Mouse (Mus musculus) liver, adult 2 months (tissue): Measurements from ENCODE around the gene Wdr86. TPM values are rescaled to one million over a fixed set of nuclear protein-coding genes. Genes with fewer than 3 reads are reported as not detected.

Experiments used
- DNase-seq: peaks from one replicate; pipeline ENCODE4 v3.0.0-alpha.2; 2011; ENCODE audit warnings: low read depth, low spot score; ENCODE audit errors: extremely low read depth
- H3K27ac ChIP-seq: fragments of 200-500 bp; replicated peaks from 2 replicates; pipeline ENCODE4 v1.5.1; 2012; ENCODE audit warnings: low read depth, mild to moderate bottlenecking, control low read depth, inconsistent platforms, low read length; ENCODE audit not compliant: insufficient read depth
- H3K27me3 ChIP-seq: fragments of 200-500 bp; 2 replicates; pipeline ENCODE4 v1.6.1; 2012; ENCODE audit warnings: mild to moderate bottlenecking, moderate library complexity, low read length, inconsistent platforms; ENCODE audit not compliant: control insufficient read depth, insufficient read depth
- H3K36me3 ChIP-seq: fragments of 200-500 bp; 2 replicates; pipeline ENCODE4 v1.6.1; 2012; ENCODE audit warnings: low read length, inconsistent platforms; ENCODE audit not compliant: control insufficient read depth, insufficient read depth
- H3K4me1 ChIP-seq: fragments of 200-500 bp; 2 replicates; pipeline ENCODE4 v1.6.1; 2011; ENCODE audit warnings: low read length; ENCODE audit not compliant: control insufficient read depth, insufficient read depth
- H3K4me3 ChIP-seq: fragments of 200-500 bp; 2 replicates; pipeline ENCODE4 v1.5.1; 2011; ENCODE audit warnings: low read depth, mild to moderate bottlenecking, control low read depth, low read length, moderate library complexity; ENCODE audit not compliant: insufficient read depth
- H3K79me2 ChIP-seq: fragments of 200-500 bp; 2 replicates; pipeline ENCODE4 v1.6.1; 2012; ENCODE audit warnings: inconsistent platforms, mild to moderate bottlenecking, low read length, moderate library complexity; ENCODE audit not compliant: control insufficient read depth, insufficient read depth
- H3K9ac ChIP-seq: fragments of 200-500 bp; 2 replicates; pipeline ENCODE4 v1.6.1; 2012; ENCODE audit warnings: low read depth, mild to moderate bottlenecking, control low read depth, inconsistent platforms, low read length
- CTCF ChIP-seq: fragments of 200-500 bp; IDR thresholded peaks from 2 replicates; pipeline ENCODE4 v1.5.1; 2011; ENCODE audit warnings: low read depth, low read length, control low read depth
- POLR2A ChIP-seq: fragments of 200-500 bp; IDR thresholded peaks from 2 replicates; pipeline ENCODE4 v1.6.1; 2011; ENCODE audit warnings: low read length, control low read depth; ENCODE audit not compliant: insufficient read depth; ENCODE audit errors: extremely low read depth
- WGBS: fragments of 180-500 bp; shearing (Covaris S2); methylation state at CpG from one replicate; pipeline ENCODE4 v1.1.7; 2018; 5-methylcytosine and 5-hydroxymethylcytosine counted together
- polyA plus RNA-seq: library from polyadenylated mRNA; depleted of rRNA; stranded (reverse); fragments of >200 nt; gene quantifications from 2 replicates; pipeline ENCODE4 v1.2.3, GENCODE M21; 2012
- total RNA-seq: library from RNA; depleted of rRNA; stranded (reverse); fragments of >200 nt; gene quantifications from 2 replicates; pipeline ENCODE4 v1.2.3, GENCODE M21; 2014

The Wdr86 gene
- total and polyA plus RNA-seq, 2 experiments = 0.28 to 1.0 TPM

DNA sequence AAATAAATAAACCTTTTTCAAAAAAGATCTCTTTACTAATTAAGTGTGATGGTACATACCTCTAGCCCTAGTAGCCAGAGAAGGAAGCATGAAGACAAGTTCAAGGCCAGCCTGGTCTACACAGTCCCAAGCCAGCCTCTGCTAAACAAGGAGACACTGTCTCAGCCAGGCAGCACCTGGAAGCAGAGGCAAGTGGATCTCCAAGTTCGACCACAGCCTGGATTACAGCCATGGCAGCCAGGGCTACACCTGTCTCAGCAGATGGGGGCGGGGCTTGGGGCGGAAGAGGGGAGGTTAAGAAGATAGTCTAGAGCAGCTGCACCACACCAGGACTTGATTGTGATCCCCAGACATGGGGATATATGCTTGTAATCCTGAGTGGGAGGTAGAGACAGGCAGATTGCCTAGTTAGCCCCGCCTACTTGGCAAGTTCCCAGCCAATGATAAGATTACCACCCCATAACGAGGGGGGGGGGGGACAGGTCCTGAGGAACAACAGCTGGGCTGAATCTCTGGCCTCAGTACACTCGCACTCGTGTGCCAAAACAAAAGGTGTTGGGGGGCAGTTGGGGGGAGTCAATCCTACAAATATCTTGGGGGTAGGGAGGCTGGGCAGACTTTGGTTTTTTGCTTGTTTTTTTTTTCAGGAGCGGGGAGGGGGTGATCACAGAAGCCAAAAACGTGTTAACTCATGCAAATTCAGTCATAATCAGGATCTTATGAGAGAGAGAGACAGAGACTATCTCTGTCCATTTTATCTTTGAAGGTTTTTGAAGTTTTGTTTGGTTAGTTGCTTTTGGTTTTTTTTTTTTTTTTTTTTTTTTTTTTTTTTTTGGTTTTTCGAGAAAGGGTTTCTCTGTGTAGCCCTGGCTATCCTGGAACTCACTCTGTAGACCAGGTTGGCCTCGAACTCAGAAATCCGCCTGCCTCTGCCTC, 3.4 kb downstream of the Wdr86 start:
- H3K36me3 ChIP-seq = no peaks in the 10 kb centered on the region
- no peak for TF ChIP-seq POLR2A
- H3K79me2 ChIP-seq = no peaks in the 10 kb centered on the region
- no peak overlapping the region for H3K27ac ChIP-seq
- DNase-seq = no peak
- no peaks in the 10 kb centered on the region for H3K4me1 ChIP-seq
- WGBS = 63% methylated on average over 12 of the region's 12 CpGs
- H3K4me3 ChIP-seq = no peak overlapping the region
- no peak overlapping the region for H3K9ac ChIP-seq
- H3K27me3 ChIP-seq = peaks cover 11% of the 10 kb centered on the region; the same call in 1 of the 2 replicates

DNA sequence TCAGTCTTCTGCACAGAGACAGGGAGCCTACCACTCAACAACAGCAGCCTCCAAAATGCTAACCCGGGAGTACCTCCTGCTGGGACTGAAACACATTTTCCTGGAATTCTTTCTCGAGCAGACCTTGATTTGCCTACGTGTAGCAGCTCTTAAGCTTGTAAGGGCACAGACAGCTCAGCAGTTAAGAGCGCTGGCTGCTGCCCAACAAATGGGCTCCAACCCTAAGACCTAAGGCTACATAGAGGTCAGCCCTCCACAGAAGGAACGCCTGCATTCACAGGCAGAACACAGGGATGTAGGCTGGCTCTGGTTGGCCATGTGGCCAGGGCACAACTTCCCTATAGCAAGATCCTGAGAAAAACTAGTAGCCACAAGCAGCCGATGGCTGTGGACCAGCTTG, 4.6 kb downstream of the Wdr86 start:
- DNase-seq = no peak
- no peak for TF ChIP-seq CTCF
- no peak for TF ChIP-seq POLR2A
- WGBS = 79% methylated on average over 6 of the region's 6 CpGs
- Histone ChIP-seq H3K27ac (no peak overlapping the region), H3K36me3 (no peaks in the 10 kb centered on the region), H3K4me3 (no peak overlapping the region), H3K27me3 (peaks cover 10% of the 10 kb centered on the region; the same call in 1 of the 2 replicates), H3K9ac (no peak overlapping the region), H3K4me1 (no peaks in the 10 kb centered on the region), H3K79me2 (no peaks in the 10 kb centered on the region)

- DNase-seq = no peak
- 0 out of 2 replicates have a peak, but pooled peaks cover under 1% of the 10 kb centered on the region for H3K27me3 ChIP-seq
- H3K4me1 ChIP-seq = no peaks in the 10 kb centered on the region
- no peak overlapping the region for H3K4me3 ChIP-seq
- H3K27ac ChIP-seq = peak overlapping the region; percentile 35; the same call in 1 of the 2 replicates
- no peaks in the 10 kb centered on the region for H3K79me2 ChIP-seq
- TF ChIP-seq POLR2A (no peak), CTCF (no peak)
- H3K9ac ChIP-seq = no peak overlapping the region
- H3K36me3 ChIP-seq = no peaks in the 10 kb centered on the region
- 64% methylated on average over 5 of the region's 5 CpGs for WGBS
Measured at GRCm38 (mm10) chr5:24724805-24725204, 5.7 kb downstream of the Wdr86 start.

DNA sequence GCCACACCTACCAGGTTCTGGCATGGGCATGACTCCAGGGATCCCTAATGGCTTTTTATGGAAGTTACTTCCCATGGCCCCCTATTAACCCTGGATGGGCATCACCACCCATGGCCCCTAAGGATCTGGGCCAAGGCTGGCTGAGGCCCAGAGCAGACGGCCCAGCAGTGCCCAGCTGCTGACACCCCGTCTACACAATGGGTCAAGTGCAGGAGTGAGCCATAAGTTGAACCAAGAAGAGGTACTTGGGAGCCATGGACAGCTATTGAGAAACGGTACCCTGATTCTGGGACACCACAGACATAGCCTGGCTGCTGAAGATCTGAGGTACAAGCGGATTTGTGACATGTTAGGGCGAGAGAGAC, 6.3 kb downstream of the Wdr86 start:
- TF ChIP-seq CTCF (no peak), POLR2A (no peak)
- no peaks in the 10 kb centered on the region for H3K27me3 ChIP-seq
- no peak overlapping the region for H3K9ac ChIP-seq
- H3K79me2 ChIP-seq = no peaks in the 10 kb centered on the region
- H3K27ac ChIP-seq = peak overlapping the region; percentile 35
- DNase-seq = no peak
- 78% methylated on average over 5 of the region's 5 CpGs for WGBS
- no peaks in the 10 kb centered on the region for H3K36me3 ChIP-seq
- no peaks in the 10 kb centered on the region for H3K4me1 ChIP-seq
- H3K4me3 ChIP-seq = no peak overlapping the region

- no peak overlapping the region for H3K9ac ChIP-seq
- no peak for DNase-seq
- TF ChIP-seq CTCF = no peak
- no peak for TF ChIP-seq POLR2A
Measured at GRCm38 (mm10) chr5:24723527-24724269, 6.8 kb downstream of the Wdr86 start.

More at GRCm38 (mm10) chr5:24723527-24724269, 6.8 kb downstream of the Wdr86 start:
- 76% methylated on average over 11 of the region's 11 CpGs for WGBS
- H3K79me2 ChIP-seq = no peaks in the 10 kb centered on the region
- H3K4me3 ChIP-seq = no peak overlapping the region
- no peaks in the 10 kb centered on the region for H3K36me3 ChIP-seq
- peak overlapping the region; percentile 48 for H3K27ac ChIP-seq
- no peaks in the 10 kb centered on the region for H3K4me1 ChIP-seq
- H3K27me3 ChIP-seq = no peaks in the 10 kb centered on the region
